Mouse (Mus musculus) testis, adult 2 months (tissue): Measurements from ENCODE around the gene Tlr7. TPM values are rescaled to one million over a fixed set of nuclear protein-coding genes. Genes with fewer than 3 reads are reported as not detected.
"Not testable (repeated sequence)": the region's sequence is repeated elsewhere in the genome, so short reads cannot be mapped to it uniquely, and the experiment has no call there.

Experiments used
- H3K27ac ChIP-seq: fragments of 200-500 bp; 2 replicates; pipeline ENCODE4 v1.5.1; 2012; ENCODE audit warnings: low read depth, low read length; ENCODE audit not compliant: control insufficient read depth, insufficient read depth
- H3K27me3 ChIP-seq: fragments of 200-500 bp; 2 replicates; pipeline ENCODE4 v1.6.1; 2012; ENCODE audit warnings: mild to moderate bottlenecking, low read length, moderate library complexity; ENCODE audit not compliant: control insufficient read depth, insufficient read depth
- H3K36me3 ChIP-seq: fragments of 200-500 bp; 2 replicates; pipeline ENCODE4 v1.6.1; 2012; ENCODE audit warnings: mild to moderate bottlenecking, low read length; ENCODE audit not compliant: control insufficient read depth, insufficient read depth
- H3K4me1 ChIP-seq: fragments of 200-500 bp; 2 replicates; pipeline ENCODE4 v1.6.1; 2012; ENCODE audit warnings: low read length; ENCODE audit not compliant: control insufficient read depth, insufficient read depth
- H3K4me3 ChIP-seq: fragments of 200-500 bp; 2 replicates; pipeline ENCODE4 v1.5.1; 2012; ENCODE audit warnings: low read depth, mild to moderate bottlenecking, low read length, moderate library complexity, mixed read lengths; ENCODE audit not compliant: control insufficient read depth
- CTCF ChIP-seq: fragments of 200-500 bp; IDR thresholded peaks from 2 replicates; pipeline ENCODE4 v1.5.1; 2012; ENCODE audit warnings: low read depth, mild to moderate bottlenecking, inconsistent platforms, low read length, moderate library complexity; ENCODE audit not compliant: control insufficient read depth, insufficient read depth, insufficient replicate concordance
- POLR2A ChIP-seq: fragments of 200-500 bp; IDR thresholded peaks from 2 replicates; pipeline ENCODE4 v1.6.1; 2012; ENCODE audit warnings: low read depth, mild to moderate bottlenecking, inconsistent platforms, low read length, moderate library complexity; ENCODE audit not compliant: control insufficient read depth
- polyA plus RNA-seq: library from polyadenylated mRNA; depleted of rRNA; stranded (reverse); fragments of >200 nt; gene quantifications from 2 replicates; pipeline ENCODE4 v1.2.3, GENCODE M21; 2012

Tlr7 gene
- polyA plus RNA-seq, 1 experiment, result 0.11 TPM

DNA sequence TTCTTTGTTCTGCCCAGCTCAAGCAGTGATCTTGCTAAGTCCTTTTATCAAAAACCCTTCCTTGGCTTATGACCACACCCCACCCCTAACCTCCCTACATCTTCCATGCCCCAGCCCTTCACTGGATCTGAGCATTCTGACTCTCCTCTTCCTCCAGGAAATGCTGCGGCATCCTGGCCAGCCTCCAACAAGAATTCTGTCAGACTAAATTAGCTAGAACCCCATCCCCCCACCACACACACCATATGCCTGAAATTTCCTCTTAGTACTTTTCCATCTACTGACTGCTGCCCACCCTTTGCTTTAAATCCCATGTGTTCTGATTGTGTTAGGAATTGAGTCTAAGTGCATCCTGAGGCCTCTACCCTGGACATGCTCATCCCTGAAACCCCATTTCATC is 1.3 kb downstream of the Tlr7 start:
- Histone ChIP-seq H3K27me3 (no peaks in the 10 kb centered on the region), H3K36me3 (no peaks in the 10 kb centered on the region), H3K4me1 (no peaks in the 10 kb centered on the region), H3K4me3 (no peak overlapping the region), H3K27ac (no peak overlapping the region)
- TF ChIP-seq POLR2A, result no peak
- TF ChIP-seq CTCF, result no peak

DNA sequence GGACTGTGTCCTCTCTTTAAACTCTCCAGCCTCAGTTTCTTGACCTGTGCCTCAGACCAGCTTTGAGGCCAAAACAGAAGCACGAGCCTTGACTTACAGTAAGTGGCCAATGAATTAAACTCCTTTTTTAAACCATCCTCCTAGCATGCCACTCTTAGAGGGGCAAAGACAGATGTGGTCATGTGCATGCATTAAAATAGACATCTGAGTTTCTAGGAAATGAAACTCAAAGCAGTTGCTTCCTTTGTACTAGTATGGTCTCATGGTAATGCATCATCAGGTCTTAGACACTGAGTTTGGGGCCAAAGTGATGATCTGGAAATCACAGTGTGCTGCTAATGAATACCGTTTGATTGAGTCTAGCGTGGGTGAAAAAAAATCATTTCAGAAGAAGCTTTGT is 1.8 kb downstream of the Tlr7 start:
- Histone ChIP-seq H3K4me1 (no peaks in the 10 kb centered on the region), H3K27ac (no peak overlapping the region), H3K27me3 (no peaks in the 10 kb centered on the region), H3K4me3 (no peak overlapping the region), H3K36me3 (no peaks in the 10 kb centered on the region)
- no peak for TF ChIP-seq CTCF
- no peak for TF ChIP-seq POLR2A

DNA sequence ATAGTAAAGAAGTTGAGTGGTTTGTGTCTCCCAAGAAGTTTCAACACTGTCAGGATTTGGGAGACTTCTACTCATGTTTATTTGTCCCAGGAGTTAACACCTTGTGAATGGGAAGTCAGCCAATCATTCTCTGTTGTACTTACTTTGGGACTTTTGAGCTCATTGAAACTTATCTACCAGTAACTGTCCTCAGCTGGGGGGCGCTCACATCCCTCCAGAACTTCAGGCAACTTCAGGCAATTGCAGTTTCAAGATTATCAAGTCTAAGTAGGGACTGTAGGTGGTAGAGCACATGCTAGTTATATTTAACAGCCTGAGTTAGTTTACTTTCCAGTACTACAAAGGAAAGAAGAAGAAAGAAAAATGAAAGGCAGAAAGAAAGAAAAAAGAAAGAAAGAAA is 6.6 kb downstream of the Tlr7 start:
- Histone ChIP-seq H3K4me3 (no peak overlapping the region), H3K27me3 (no peaks in the 10 kb centered on the region), H3K27ac (no peak overlapping the region), H3K36me3 (no peaks in the 10 kb centered on the region), H3K4me1 (no peaks in the 10 kb centered on the region)
- no peak for TF ChIP-seq CTCF
- no peak for TF ChIP-seq POLR2A

DNA sequence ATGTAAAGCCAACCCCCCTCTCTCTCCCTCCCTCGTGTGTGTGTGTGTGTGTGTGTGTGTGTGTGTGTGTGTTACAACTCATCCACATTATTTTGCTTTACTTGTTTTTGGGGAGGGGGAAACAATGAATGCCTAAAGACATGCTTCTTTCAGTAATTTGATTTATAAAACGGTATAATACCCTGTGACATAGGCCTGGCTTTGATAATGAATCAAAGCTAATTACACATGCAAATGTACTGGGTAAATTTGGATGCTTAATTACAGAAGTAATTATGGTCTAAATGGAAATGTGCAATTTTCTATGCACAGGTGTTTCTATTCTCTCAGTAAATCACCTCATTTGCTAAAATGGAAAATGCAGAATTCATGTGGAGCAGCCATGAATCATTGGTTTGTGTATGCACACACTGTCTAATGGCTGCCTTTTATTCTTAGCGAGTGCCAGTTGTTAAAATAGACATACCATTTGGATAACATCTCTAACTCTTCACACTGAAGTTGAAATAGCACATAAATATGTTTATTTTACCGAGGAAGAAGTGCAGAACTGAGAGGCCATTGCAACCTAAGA is 9.0 kb downstream of the Tlr7 start:
- Histone ChIP-seq H3K4me3 (no peak overlapping the region), H3K4me1 (no peaks in the 10 kb centered on the region), H3K36me3 (no peaks in the 10 kb centered on the region), H3K27me3 (no peaks in the 10 kb centered on the region), H3K27ac (no peak overlapping the region)
- TF ChIP-seq CTCF, result no peak
- TF ChIP-seq POLR2A, result no peak

DNA sequence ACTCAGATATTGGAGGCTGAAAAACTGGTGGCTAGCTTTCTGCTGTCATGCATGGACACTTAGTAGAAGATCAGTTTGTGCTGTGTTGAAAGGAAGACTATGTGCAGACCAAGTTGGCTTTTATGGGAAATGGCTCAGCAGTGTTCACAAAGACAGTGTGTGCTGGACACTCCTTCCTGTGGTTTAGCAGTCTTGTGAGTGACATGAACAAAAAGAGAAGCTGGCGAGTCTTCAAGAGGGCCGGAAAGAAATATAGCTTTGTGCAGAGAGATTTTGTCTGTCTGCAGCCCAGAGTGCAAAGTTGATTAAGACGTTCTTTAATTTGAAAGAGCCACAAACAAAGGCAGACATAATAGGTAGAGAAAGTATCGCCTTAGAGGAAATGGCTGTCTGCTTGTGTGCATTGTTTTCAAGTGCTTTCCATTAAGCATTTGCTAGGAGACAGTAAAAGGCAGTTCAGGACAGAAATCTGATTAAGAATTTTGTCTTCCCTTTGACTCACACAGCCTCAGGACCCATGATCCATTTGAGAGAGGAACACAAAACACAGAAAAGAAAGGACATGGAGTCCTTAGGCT is 11.4 kb downstream of the Tlr7 start:
- Histone ChIP-seq H3K27me3 (no peaks in the 10 kb centered on the region), H3K27ac (no peak overlapping the region), H3K4me3 (no peak overlapping the region), H3K4me1 (no peaks in the 10 kb centered on the region), H3K36me3 (no peaks in the 10 kb centered on the region)
- no peak for TF ChIP-seq CTCF
- TF ChIP-seq POLR2A, result no peak

DNA sequence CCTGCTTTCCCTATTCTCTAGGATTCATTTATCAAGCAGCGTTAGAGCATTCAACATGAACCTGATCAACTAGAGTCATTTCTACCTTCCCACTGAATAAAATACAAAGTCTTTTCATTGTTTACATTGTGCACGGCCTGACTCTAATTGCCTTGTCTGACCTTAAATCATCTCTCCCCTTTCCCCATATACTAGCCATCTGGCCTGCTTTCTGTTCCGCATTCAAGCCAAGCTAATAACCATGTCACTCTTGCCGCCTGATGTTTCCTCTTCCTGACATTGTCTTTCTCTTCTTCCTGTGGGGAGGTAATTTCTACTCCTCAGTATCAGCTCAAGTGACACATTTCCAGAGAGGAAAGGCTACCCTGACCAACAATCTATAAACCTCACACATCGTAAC is 14.6 kb downstream of the Tlr7 start:
- Histone ChIP-seq H3K36me3 (no peaks in the 10 kb centered on the region), H3K4me1 (no peaks in the 10 kb centered on the region), H3K4me3 (no peak overlapping the region), H3K27me3 (no peaks in the 10 kb centered on the region), H3K27ac (no peak overlapping the region)
- TF ChIP-seq POLR2A (no peak), CTCF (no peak)

DNA sequence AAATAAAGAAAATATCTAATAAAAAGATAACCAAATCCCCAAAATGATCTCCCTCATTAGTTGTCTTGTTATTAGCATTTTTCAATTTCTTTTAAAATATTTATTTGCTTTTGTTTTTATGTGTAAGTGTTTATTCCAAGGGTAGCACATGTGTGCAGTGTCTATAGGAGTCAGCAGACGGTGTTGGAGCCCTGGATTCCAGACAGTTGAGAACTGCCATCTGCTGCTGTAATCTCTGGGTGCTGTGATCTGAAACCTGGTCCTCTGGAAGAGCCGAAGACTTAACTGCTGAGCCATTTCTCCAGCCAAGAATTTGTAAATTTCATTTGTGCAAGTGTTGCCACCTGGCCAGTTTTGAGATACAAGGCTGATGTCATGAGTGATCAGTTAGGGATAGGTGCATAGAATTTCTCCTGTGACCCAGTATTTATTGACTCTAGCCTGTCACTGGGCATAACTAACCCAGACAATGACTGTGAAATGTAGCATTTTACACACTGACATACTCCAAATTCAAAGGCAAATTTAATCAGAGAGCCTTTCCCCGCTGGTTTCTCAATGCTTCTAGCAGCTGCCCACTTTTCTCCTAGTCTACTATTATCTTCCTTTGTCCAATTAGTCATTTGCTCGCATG is 15.1 kb downstream of the Tlr7 start:
- Histone ChIP-seq H3K27ac (no peak overlapping the region), H3K27me3 (no peaks in the 10 kb centered on the region)

DNA sequence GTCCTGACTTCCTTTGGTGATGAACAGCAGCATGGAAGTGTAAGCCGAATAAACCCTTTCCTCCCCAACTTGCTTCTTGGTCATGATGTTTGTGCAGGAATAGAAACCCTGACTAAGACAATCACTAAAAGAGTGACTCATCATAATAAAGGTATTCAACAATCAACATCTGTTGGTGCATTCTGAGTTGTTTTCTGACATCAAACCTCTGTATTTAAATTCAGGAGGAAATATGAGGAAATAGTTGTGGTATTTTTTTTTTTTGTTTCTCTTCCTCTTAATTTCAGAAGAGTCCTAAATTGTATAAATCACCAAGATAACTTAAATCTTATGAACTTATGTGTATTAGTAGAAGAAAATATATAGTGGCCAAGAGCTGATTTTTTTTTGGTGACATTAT is 28.3 kb downstream of the Tlr7 start:
- not testable (repeated sequence) for H3K27ac ChIP-seq, H3K36me3 ChIP-seq, H3K27me3 ChIP-seq, H3K4me3 ChIP-seq, H3K4me1 ChIP-seq

More for the DNA sequence above, 15.1 kb downstream of the Tlr7 start:
- Histone ChIP-seq H3K4me1 (no peaks in the 10 kb centered on the region), H3K4me3 (no peak overlapping the region), H3K36me3 (no peaks in the 10 kb centered on the region)
- no peak for TF ChIP-seq CTCF
- TF ChIP-seq POLR2A, result no peak
